Mouse (Mus musculus) spleen, postnatal 4 days (tissue): Measurements from ENCODE around the gene Usp12.
"Not testable (repeated sequence)": the region's sequence is repeated elsewhere in the genome, so short reads cannot be mapped to it uniquely, and the experiment has no call there.

Source experiments
- DNase-seq, 2 experiments: peaks; one replicate each; pipeline ENCODE4 v3.0.0; 2022; ENCODE audit warnings: low spot score in 2 of 2

Gene Usp12

DNA sequence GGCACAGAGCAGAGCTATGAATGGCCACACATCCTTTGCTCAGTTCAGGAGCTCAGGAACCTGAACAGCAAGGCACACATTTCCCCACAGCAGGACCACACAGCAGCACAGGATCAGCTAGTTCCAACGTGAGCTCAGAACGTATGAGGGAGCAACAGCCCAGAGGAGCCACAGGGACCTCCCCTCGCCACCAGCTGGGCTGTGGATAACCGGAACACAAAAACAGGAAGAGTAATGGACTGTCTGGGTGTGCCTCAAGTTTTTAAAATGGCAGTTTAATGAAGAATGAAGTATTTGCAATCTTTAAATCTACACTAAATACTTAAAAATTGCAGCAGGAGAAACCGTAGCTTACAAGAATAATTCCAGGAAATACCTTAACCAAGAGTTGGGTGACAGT is 44.9 kb downstream of the Usp12 start:
- DNase-seq = no peak

DNA sequence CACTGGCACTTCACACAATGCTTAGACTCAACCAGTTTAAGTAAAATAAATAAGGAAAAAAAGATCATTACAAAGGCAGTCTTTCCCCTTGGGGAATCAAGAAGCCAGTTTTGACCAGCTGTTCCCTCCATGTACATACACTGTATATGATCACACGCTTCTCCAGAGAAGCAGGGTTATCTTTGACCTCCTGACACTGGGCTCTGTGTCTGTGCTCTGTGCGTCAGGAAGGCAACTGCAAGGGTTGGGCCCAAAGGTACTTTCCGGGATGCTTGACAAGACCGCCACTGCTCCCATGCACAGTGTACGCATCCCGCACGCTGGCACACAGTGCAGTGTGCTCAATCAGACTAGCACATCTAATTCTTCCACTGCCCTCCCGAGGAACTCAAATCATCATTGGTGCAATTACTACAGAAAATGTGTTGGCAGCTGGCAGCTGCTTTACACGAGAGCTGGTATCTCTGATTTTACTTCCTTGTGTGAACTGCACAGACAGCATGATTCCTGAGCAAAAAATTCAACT is 57.8 kb downstream of the Usp12 start:
- DNase-seq = no peak

DNA sequence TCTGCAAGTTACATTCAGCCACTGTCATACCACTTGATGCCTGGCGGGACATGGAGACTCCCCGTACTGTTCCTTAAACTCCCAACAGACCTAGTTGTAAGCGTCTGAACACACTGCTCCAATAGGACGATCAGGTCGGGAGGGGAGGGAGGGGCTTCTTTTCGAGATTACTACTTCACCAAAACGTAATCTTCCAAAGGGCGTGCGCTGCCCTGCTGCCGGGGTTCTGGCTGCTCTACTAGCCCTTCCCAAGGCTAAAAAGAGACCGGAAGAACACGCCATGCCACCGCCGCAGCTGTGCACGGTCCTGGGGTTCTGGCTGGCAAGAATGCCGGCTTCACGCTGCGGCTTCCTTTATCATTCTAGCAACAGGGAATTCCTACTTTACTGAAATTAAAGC is 58.5 kb downstream of the Usp12 start:
- DNase-seq = no peak

DNA sequence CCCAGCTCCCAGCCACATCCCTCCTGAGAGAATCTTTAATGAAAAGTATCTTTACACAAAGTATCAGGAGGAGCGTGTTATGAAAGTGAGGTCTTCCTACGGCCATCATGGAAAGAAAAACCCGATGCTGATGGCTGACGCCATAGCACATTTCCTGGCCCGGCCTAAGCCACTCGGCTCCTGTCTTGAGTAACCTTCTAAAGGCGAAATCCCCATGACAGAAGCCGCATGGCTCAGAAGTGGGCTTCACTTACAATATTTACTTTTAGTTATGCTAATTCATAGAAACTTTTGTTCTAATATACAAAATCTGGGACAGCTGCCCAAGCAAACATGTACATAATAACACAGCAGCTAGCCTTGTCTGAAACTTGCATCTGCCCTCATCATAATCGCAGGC is 59.8 kb downstream of the Usp12 start:
- DNase-seq = not testable (repeated sequence)

DNA sequence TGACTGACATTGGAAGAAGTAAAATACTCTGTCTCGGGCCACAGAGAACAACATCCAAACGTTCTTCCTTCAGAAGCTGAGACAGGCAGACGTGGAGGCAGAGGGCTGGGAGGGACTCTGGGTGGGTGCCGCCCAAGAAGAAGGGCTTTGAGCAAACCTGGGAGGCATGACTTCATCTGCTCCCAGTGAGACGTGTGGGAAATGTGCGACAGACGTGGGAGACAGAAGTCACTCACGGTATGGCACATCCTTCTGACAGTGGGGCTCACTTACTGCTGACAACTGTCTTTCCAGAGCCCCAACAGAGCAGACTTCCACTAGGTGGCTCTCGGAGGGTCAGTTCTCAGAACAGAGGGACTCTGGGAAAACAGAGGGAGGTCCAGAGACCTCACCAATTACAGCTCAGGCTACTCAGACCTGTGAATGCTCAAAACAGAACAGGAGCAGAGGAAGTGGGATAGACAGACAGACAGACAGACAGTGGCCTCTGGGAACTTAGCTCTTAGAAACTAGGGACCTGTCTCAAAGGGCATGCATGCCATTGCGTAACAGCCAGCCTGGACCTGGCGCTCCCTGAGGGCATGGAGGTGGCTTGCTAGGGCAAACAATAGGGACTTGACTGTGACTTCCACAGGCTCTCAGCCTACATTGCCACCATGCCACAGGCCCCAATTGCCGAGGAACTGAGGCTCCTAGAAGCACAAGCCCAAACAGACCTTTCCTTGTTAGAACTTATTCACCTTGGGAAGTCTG is 60.7 kb downstream of the Usp12 start:
- no peak for DNase-seq

DNA sequence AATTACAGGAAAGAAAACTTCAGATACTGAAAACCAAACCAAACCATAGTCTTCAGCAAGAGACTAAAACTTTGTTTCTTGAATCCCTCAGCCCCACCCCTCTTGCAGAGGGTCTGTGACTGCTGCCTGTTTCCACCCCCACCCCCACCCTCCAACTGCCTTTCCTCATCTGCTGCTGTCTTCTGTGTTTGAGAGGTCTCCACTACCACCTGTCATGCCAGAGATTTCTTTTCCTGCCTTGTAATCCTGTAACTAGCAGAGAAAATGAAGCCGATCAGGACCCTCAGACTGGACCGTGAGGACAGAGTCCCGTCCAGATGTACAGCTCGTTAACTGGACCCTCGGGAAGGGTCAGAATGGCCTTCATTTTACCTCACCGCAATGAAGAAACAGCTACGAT is 61.4 kb downstream of the Usp12 start:
- no peak for DNase-seq

DNA sequence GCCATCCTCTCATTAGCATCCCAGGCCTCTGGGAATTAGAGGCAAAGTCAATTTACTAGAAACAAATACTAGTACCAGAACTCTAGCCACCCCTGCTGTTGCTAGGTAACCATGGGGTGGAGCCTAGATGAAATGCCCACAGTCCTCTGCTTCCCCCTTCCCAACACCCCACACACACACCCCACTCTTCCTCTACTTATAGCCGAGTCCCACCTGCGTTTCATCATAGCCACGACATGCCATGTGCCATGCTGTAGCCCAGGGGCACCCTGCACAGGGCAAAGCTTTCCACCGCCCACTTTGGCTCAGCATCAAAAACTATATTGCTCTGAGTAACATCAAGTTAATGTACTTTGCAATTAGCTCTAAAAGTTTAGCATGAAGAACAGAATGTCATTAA is 67.8 kb downstream of the Usp12 start:
- no peak for DNase-seq

DNA sequence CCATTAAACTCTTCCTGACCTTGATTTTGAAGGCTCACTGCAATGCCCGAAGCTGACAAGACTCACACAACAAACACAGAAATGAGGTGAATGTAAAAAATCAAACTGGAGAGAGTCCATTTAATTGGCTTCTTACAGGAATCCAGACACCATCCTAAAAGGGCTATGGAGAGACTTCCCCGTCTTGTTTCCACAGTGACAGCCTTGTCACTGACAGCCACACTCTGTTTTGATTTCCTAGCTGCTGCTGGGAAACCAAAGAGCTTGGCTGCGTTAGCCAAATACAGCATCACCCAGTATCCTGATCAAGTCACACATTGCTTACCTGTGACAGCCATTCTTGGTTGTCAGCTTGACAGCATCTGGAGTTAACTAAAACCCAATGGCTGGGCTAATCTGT is 69.8 kb downstream of the Usp12 start:
- DNase-seq = no peak

DNA sequence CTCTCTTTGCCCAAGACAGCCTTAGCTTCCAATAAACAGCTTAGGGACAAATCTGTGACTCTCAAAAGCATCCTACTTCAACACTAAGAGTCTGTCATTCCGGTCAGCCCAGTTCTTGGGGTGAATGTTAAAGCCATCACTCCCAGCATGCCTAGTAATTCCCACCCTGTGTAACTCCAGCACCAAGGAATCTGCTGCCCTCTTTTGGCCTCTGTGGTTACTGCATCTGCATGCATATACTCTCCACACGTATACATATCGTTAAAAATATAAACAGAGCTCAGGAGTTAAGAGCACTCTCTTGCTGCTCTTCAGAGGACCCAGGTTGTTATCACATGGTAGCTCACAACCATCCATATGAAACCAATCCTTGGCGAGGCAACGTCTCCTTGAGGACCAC is 71.4 kb downstream of the Usp12 start:
- no peak for DNase-seq

DNA sequence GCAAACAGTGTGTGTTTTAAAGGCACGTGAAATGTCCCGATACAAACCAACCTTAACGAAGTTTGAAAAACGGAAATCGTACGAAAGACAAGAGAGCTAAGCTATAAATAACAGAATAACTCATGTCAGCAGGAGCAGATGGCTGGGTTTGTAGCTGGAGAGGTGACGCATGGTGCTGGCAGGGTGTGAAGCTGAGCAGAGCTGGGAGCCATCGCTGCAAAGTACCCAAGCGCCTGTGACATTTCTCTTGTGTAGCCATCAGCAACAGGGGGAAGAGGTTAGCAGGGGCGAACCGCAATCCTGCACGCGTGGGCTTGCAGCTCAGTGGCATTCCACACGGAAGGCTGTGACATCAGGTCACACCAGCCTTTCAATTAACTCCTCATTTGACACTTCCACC is 72.6 kb downstream of the Usp12 start:
- DNase-seq = no peak

DNA sequence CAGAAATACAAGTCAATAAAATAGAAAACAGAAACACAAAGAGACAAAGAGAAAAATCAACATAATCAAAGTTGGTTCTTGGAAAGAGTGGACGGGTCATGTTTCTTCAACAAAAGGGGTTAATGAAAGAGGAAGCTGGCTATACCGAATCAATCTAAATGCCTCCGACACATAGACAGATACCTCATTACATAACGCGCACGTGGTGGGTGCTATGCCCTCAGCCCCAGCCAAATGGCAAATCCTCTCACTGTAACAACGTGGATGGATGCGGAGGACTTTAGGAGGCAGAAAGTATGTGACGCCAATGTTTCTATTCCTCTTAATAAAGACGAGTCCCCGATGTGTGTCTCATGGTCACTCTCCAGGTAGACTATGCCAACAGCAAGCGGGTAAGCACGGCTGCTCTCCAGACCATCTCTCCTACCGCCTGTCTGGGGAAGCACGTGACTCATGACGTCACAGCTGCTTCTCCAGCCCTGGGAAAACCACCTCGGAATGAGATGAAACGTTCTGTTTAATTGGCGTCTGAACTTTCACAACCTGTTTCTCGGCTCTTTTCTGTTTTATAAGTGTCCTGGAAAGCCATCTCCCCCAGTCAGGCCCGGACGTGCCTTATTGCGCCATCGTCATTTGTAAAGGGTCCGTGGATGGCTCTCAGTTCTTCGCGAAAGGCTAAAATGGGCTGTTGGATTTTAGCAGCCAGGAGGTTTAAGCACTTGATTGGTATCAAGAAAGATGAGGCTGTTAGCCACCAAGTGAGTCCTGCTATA is 75.0 kb downstream of the Usp12 start:
- DNase-seq = no peak

DNA sequence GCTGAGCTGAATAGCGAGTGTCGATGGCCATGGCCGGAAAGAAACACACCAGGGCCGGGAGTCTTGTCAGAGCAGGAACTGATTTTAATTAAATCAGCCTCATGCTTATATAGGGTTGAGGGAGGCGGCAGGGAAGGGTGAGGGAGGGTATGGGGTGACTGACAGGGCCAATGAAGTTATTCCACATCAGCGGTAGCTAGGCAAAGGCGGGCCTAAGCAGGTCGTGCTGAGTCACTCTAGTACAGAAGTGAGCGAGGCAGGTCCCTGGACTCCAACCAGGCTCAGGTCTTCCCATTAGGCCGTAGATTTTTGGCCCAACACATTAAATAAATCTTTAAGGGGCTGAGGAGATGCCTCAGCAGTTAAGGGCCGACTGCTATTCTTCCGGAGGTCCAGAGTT is 81.0 kb downstream of the Usp12 start:
- no peak for DNase-seq

DNA sequence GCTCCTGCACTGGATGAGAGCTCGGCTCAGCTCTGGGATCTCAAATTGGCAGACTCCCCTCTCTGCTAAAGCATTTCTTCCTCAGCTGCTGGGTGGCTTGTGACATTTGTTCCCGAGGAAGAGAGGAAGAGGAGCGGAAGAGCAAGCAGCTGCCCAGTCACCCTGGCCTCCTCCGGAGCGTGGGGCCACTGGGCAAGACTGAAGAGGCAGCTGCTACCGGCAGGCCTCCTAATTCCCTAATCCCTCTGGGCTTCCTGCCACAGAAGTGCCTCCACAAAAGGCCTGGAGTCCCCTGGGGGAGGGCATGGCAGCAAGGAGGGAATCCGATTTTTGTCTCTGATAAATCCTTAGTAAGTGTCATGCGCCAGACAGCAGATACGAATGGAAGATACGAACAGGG is 81.7 kb downstream of the Usp12 start:
- DNase-seq = no peak

DNA sequence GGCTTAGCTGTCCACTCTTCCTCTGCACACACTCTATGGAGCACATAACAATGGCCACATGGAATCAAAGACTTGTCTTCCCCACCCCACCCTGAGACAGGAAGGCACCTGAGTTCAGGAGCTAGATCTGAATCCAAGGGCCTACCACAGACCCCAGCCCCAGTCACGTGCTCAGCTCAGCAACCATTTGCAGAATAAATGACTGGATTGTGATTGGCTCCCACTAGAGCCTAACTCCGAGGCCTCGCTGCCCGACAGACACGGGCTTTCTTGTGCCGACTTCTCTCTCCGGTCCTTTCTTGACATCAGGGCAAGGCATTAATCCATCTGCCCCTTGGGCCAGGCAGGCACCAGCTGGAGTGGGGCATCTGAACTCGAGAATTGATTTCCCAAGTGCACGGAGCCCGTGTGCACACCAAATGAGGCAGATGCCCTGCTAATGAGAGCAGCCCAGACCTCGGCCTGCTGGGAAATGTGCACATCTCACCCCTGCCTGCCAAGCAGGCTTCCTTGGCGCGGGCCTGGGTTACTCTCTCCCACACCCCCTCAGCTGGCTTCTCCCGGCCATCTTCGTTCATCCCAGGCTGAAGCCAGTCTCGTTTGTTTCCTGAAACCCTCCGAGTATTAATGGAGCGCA is 82.4 kb downstream of the Usp12 start:
- DNase-seq = no peak

DNA sequence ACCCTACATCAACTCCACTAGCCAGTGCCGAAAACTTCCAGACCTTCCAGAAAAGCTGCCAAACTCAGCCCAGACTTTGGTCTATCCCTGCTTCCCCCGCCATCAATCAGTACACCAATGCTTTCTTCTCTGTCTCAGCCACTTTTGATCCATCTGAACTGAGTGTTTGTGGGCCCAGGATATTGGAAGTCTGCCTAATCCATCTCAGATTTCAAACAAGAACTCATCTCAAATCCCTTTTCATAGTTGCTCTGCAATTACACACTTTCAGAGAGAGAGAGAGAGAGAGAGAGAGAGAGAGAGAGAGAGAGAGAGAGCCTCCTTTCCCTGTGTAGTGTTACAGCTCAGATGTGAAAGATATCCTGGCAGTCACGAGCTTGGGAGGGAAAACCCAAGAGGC is 85.4 kb downstream of the Usp12 start:
- DNase-seq = no peak

DNA sequence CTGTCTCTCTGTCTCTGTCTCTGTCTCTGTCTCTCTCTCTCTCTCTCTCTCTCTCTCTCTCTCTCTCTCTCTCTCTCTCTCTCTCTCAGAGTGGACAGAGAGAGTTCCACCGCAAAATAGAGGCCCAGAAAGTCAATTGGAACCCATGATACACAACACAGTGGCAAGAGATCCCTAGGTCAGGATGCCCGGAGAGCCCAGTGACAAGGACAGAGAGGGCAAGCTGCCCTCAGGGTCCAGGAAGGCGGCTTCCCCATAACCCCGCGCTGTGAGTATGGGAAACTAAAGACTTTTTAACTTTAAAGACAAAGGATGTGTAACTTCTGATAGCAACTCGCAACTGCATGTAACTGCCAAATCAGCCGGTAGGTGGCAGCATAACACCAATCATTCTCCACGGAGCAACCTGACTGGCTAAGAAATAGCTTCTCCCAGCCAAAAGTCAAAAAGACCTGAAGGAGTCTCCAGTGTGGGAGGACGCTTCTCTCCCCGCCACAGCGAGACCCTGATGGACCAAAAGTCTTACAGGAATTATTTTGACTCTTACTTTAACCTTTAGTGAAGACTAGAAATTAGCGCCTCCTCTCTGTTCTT is 88.9 kb downstream of the Usp12 start:
- DNase-seq = peak; percentile 91 to 97

DNA sequence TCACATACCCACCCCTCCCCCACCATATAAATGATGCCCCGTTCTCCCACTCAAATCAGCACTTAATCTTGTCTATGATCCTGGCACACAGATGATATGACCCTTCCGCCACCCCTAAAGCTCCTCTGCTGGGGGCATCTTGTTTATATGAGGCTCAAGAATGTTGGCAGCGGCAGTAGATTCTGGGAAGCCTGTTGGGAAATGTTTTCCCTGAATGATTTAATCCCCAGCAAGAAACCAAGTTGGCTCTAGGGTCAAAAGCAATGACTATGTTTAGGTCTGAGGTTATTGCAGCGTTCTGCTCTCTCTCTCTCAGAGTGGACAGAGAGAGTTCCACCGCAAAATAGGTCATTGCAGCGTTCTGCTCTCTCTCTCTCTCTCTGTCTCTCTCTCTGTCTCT is 89.4 kb downstream of the Usp12 start:
- no peak for DNase-seq

DNA sequence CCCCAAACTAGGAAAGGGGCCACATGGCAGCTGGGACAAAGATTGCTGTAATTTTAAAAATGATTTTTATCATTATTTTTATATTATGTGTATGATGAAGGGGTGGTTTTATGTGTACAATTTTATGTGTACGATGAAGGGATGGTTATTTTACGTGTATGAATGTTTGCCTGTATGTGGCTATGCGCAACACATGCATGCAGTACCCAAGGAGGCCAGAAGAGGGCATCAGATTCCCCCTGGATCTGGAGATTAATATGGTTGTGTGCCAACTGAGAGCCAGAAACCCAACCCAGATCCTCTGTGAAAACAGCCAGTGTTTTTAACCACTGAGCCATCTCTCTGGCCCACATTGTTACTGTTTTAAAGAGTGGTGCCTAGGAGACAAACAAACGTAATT is 90.6 kb downstream of the Usp12 start:
- DNase-seq = peak; percentile 63 to 78

DNA sequence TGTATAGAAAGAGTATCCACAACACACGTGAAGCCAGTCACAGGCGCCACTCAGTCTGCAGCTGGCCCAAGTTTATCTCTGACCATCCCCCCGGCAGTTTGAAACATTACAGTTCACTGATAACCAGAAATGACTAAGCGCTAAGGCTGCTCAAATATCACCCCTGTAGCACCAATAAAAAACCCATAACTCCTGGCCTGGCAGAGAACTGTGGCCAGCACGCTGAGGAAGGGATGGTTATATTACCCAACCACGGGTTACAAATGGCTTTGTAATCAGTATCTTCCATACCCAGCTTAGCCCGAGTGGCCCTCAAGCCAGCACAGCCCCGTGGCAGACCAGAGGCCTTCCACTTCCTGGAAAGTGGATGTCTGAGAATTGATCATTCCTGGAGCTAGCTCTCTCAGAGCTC is 91.1 kb downstream of the Usp12 start:
- peak; percentile 67 to 78 for DNase-seq

DNA sequence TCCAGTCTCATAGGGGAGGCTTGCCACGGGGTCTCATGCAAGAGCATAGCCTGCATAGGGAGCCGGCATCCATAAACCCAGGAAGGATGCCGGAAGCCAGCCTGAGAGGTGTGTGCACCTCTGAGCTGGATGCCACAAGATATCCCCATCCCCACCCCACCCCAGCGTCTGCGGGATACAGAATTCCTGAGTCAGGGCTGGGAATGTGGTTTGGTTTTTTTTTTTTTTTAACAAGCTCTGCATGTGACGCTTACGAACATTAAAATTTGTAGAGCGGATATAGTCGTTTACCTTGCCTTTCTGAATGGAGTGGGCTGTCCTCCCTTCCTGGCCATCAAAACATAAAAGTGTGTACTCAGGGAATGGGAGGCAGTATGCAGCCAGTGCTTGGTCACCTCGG is 94.7 kb downstream of the Usp12 start:
- DNase-seq = no peak

DNA sequence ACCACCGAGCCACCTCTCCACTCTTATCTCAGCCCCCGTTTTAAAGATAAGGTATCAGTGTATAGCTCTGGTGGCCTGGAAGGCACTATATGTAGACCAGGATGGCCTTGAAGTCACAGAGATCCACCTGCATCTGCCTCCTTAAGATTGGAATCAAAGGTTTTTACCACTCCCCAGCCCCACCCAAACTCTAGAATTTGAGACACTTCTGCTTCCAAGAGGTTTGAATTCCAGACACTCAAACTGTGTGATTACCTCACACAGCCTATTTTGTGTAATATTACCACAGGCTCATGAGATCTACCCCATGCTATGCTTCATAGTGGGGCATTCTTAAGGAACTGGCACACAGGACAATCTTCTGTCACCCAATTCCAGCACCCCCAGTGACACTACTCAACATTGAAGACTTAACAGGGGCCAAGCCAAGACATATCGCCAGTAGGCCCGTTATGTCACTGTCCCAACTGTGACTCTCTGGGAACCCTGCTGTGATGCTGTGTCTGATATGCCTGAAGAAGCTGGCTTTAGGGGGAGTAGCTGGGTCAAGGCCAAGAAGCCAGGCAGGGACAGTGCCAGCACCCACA is 95.3 kb downstream of the Usp12 start:
- no peak for DNase-seq

DNA sequence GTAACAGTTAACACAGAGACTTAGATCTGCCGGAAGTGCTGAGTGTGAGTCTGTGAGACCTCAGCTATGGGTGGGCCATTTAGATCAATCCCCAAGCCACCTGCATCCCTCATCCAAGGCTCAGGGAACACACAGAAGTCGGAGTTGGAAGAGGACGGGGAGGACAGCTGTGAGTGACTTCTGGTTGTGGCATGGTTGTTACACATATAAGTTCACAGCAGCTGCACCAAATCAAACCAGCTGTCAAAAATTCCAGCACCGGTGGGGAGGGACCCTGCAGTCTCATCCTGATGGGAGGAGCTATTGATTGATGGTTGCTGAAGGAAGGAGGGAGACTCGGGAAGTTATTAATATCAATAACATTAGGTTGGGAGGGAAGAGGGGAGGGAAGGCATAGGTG is 99.3 kb downstream of the Usp12 start:
- DNase-seq = no peak
